Mouse (Mus musculus) liver, embryonic 14.5 days (tissue): ENCODE data around the gene Lrp1. TPM values are rescaled to one million over a fixed set of nuclear protein-coding genes. Genes with fewer than 3 reads are reported as not detected.

ENCODE experiments used
- ATAC-seq: fragments of 200-750 bp; cut with Nextera tagmentation; 2 replicates; pipeline ENCODE4 v1.8.0; 2017; ENCODE audit warnings: moderate number of reproducible peaks, mild to moderate bottlenecking, moderate library complexity; ENCODE audit not compliant: insufficient read depth
- DNase-seq, 3 experiments: peaks; one replicate each; pipeline ENCODE4 v3.0.0-alpha.2; 2012 to 2013; ENCODE audit warnings: low read depth in 3 of 3, low spot score in 3 of 3
- H3K27ac ChIP-seq: fragments of 300-500 bp; sonication (generic); 2 replicates; pipeline ENCODE4 v1.5.1; 2014; ENCODE audit warnings: moderate library complexity, mild to moderate bottlenecking, control low read depth, inconsistent platforms
- H3K27me3 ChIP-seq: fragments of 300-500 bp; sonication (generic); 2 replicates; pipeline ENCODE4 v1.6.1; 2014; ENCODE audit warnings: mild to moderate bottlenecking, low read length, moderate library complexity; ENCODE audit not compliant: control insufficient read depth, insufficient read depth
- H3K36me3 ChIP-seq: fragments of 300-500 bp; sonication (generic); replicated peaks from 2 replicates; pipeline ENCODE4 v1.6.1; 2014; ENCODE audit warnings: low read depth; ENCODE audit not compliant: control insufficient read depth, insufficient read depth
- H3K4me1 ChIP-seq, 2 experiments: fragments of 200-500 bp in 1 of 2; fragments of 300-500 bp in 1 of 2; sonication (generic) in 1 of 2; replicated peaks; 2 replicates each; pipeline ENCODE4 v1.6.1; 2012 to 2014; ENCODE audit warnings: antibody characterized with exemption in 1 of 2, inconsistent platforms in 1 of 2, low read length in 1 of 2; ENCODE audit not compliant: control insufficient read depth in 2 of 2, insufficient read depth in 2 of 2
- H3K4me2 ChIP-seq: fragments of 300-500 bp; sonication (generic); 2 replicates; pipeline ENCODE4 v1.6.1; 2014; ENCODE audit warnings: low read depth, mild to moderate bottlenecking, control low read depth, moderate library complexity
- H3K4me3 ChIP-seq, 2 experiments: fragments of 200-500 bp in 1 of 2; fragments of 300-500 bp in 1 of 2; sonication (generic) in 1 of 2; 2 replicates each; pipeline ENCODE4 v1.5.1; 2012 to 2014; ENCODE audit warnings: low read depth in 2 of 2, low read length in 2 of 2, mild to moderate bottlenecking in 2 of 2, control low read depth in 1 of 2, inconsistent platforms in 1 of 2, moderate library complexity in 1 of 2; ENCODE audit not compliant: insufficient read depth in 1 of 2
- H3K9ac ChIP-seq: fragments of 300-500 bp; sonication (generic); replicated peaks from 2 replicates; pipeline ENCODE4 v1.6.1; 2014; ENCODE audit warnings: mild to moderate bottlenecking, control low read depth, moderate library complexity
- H3K9me3 ChIP-seq: fragments of 300-500 bp; sonication (generic); 2 replicates; pipeline ENCODE4 v1.6.1; 2016; ENCODE audit warnings: low read length, mixed read lengths; ENCODE audit not compliant: control insufficient read depth
- CTCF ChIP-seq: IDR thresholded peaks from 2 replicates; pipeline ENCODE4 v1.5.1; 2016; ENCODE audit warnings: antibody characterized with exemption, low read depth, control low read depth
- EP300 ChIP-seq: IDR thresholded peaks from 2 replicates; pipeline ENCODE4 v1.6.1; 2016; ENCODE audit warnings: antibody characterized with exemption, low read depth
- WGBS: fragments of 180-500 bp; shearing (Covaris S2); extraction: QIAGEN DNeasy Blood & Tissue Kit; methylation state at CpG from one replicate; pipeline ENCODE4 v1.1.7; 2014; ENCODE audit not compliant: insufficient replicate concordance; 5-methylcytosine and 5-hydroxymethylcytosine counted together
- polyA plus RNA-seq, 2 experiments: library from polyadenylated mRNA; depleted of rRNA in 1 of 2; stranded (reverse) in 1 of 2; unstranded in 1 of 2; fragments of >200 nt; fragmentation: Nextera tagmentation in 1 of 2; extraction: Ambion mirVana in 1 of 2; gene quantifications; 2 replicates each; pipeline versions ENCODE4 v1.2.1 to v1.2.3; 2012 to 2014

Lrp1 gene
- polyA plus RNA-seq, 2 experiments = 13.2 to 18.2 TPM

DNA sequence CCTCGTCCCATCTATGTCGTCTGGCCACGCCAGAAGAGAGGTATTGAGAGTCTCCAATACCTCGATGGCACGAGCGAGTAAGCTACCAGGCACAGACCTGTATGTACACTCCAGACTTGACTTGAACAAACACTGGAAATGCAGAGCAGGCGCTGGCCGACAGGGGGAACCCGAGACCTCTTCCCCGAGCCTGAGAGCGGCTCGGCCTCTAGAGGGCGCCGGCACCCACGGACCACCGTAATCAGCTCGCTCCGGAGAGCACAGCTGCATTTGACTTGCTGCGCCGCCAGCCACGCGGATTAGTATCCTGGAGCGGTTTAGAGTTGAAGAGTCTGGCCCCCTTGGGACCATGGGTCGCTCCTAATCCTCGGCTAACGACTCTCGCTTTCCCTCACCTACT, 108.1 kb downstream of the Lrp1 start:
- peak; percentile 100 for TF ChIP-seq CTCF
- TF ChIP-seq EP300 = no peak
- H3K27ac ChIP-seq = no peak overlapping the region
- H3K9ac ChIP-seq = peak overlapping the region; percentile 44
- ATAC-seq (peak; percentile 61), DNase-seq (peak; percentile 67 to 77 (median 73))
- H3K36me3 ChIP-seq = peaks cover 8% of the 10 kb centered on the region
- peaks cover 13 to 28% of the 10 kb centered on the region in 2 experiments for H3K4me1 ChIP-seq
- peak overlapping the region; percentile 71 for H3K4me2 ChIP-seq
- H3K4me3 ChIP-seq = peak overlapping the region; percentile 12 to 36; a peak in 3 of 4 replicates
- H3K9me3 ChIP-seq = no peaks in the 10 kb centered on the region
- peaks cover 67% of the 10 kb centered on the region for H3K27me3 ChIP-seq
- under 1% methylated on average over 27 of the region's 27 CpGs for WGBS

DNA sequence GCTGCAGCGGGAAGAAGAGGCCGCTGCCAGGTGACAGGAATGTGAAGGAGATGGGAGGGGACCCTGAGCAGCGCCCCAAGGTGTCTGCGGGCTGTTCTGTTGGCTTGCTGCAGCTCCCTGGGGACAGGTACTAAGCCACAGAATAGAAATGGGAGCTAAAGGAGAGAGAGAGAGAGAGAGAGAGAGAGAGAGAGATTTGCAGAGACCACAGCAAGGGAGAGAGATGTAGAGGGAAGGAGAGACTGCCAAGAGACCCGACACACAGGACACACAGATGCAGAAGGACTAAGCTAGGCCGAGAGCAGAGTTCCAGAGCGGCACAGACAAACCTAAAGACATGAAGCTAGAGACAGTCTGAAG, 108.7 kb downstream of the Lrp1 start:
- Histone ChIP-seq H3K9me3 (no peaks in the 10 kb centered on the region), H3K27me3 (peaks cover 71% of the 10 kb centered on the region), H3K4me1 (peaks cover 12 to 28% of the 10 kb centered on the region in 2 experiments), H3K27ac (no peak overlapping the region), H3K4me3 (peak overlapping the region in 1 of 2 experiments; percentile 40; a peak in 2 of 4 replicates), H3K4me2 (peak overlapping the region; percentile 58), H3K36me3 (peaks cover 3% of the 10 kb centered on the region), H3K9ac (no peak overlapping the region)
- no peak for ATAC-seq
- no peak for DNase-seq
- WGBS = 3% methylated on average over 7 of the region's 7 CpGs
- TF ChIP-seq EP300 (no peak), CTCF (no peak)

DNA sequence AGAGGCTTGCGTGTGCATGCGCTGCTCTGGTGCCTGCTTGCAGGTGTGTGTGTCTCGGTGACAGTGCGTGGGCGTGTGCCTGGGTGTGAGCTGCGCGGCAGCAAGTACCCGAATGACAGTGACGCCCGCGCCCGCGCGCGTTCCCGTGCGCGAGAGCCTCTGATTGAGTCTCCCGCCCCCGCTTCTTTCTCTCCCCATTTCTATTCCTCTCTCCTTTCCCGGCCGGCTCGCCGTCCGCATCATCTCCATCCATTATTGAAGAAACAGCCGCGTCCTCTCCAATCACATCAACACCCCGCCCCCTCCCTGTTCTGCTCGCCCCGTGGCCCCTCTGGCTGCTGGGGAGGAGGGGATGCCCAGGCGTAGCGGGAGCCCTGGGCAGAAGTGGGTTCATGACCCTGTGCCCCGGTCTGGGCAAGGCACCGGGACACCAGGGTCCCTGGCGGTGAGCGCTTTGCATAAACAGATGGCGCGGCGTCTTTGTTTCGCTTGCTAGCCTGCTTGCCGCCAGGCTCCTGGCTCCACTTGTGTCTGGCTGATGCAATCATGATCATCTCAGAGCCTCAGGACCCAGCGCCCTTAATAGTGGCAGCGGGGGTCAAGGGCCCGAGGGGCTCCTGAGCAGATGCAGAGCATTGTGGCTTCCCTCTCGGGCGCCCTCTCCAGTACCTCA, 109.2 kb downstream of the Lrp1 start:
- peak overlapping the region; percentile 58 for H3K4me2 ChIP-seq
- no peaks in the 10 kb centered on the region for H3K9me3 ChIP-seq
- no peak overlapping the region for H3K9ac ChIP-seq
- H3K36me3 ChIP-seq = no peaks in the 10 kb centered on the region
- no peak overlapping the region for H3K27ac ChIP-seq
- WGBS = 1% methylated on average over 45 of the region's 46 CpGs
- TF ChIP-seq EP300 (no peak), CTCF (peak; percentile 22; the same call in 1 of the 2 replicates)
- H3K27me3 ChIP-seq = peaks cover 71% of the 10 kb centered on the region
- peaks cover 7 to 28% of the 10 kb centered on the region in 2 experiments for H3K4me1 ChIP-seq
- ATAC-seq = no peak
- no peak for DNase-seq
- H3K4me3 ChIP-seq = peak overlapping the region in 1 of 2 experiments; percentile 40; a peak in 2 of 4 replicates

DNA sequence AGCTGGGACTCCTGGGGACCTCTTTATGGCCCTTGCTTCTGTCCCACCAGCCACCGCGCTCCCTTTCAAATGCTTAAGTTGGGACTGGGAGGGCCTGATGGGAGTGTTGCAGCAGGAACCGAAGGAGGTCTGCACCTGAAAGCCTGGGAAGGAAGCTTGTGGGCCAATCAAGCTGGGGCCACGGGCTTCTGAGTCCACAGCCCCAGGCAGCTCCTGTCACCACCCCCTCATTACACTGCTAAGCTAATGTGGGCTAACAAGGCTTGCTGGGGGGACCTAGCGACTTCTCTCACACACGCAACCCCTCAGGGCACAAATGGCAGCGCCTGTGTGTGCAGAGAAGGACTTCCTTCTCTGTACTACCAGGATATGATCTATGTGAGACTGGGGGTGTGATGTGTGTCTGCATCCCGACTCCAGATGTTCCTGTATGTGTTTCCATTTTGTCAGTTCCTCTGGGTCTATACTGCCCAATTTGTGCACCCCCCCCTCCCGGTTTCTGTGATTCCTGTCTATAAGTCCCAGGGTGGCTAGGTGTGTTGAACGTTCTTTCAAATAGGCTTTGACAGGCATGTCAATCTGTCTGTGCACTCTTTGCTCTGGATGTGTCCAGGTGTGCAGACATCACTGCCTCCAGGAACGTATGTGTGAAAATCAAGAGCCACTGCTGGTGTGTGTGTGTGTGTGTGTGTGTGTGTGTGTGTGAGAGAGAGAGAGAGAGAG, 109.9 kb downstream of the Lrp1 start:
- DNase-seq = no peak

More for the DNA sequence above, 109.9 kb downstream of the Lrp1 start:
- TF ChIP-seq CTCF (no peak), EP300 (no peak)
- H3K27ac ChIP-seq = no peak overlapping the region
- no peaks in the 10 kb centered on the region for H3K36me3 ChIP-seq
- peaks cover 71% of the 10 kb centered on the region for H3K27me3 ChIP-seq
- H3K4me1 ChIP-seq = peaks cover 7 to 22% of the 10 kb centered on the region in 2 experiments
- no peaks in the 10 kb centered on the region for H3K9me3 ChIP-seq
- H3K9ac ChIP-seq = no peak overlapping the region
- peak overlapping the region in 1 of 2 experiments; percentile 40; a peak in 1 of 4 replicates for H3K4me3 ChIP-seq
- no peak for ATAC-seq
- no peak overlapping the region for H3K4me2 ChIP-seq
- WGBS = 10% methylated on average over 11 of the region's 11 CpGs
